Mouse (Mus musculus): ENCODE results near the gene Dnajb11.

DNA sequence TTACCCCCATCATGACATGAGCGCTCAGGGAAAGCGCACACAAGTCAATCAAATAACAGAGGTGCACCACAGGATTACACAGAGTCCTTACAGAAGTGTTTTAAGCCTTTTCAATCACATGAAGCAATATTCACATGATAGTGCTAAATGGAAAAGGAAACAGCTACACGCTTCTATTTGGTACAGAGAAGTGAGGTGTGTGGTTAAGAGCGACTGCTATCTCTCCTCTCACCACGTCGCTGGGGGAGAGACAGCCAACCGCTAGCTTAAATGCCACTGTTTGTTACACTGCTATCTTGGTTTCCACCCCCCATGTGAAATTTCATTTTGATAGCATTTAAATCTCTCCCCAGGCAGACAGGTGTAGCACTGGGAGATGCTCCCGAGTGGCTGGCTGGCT is 32.1 kb downstream of the Dnajb11 start:
- TF ChIP-seq GATA1 (IDR thresholded peaks at IDR 0.05; ENCODE audit: low read length) (no peak), TAL1 (IDR thresholded peaks at IDR 0.05; ENCODE audit: low read length) (no peak)
